Mouse (Mus musculus) adrenal gland, postnatal 4 days (tissue): ENCODE results near the gene Pif1. TPM values are rescaled to one million over a fixed set of nuclear protein-coding genes. Genes with fewer than 3 reads are reported as not detected.

Source experiments
- DNase-seq, 2 experiments: peaks; one replicate each; pipeline ENCODE4 v3.0.0; 2021 to 2022; ENCODE audit warnings: low spot score in 2 of 2, mixed read lengths in 2 of 2
- total RNA-seq, 2 experiments: library from RNA; stranded (reverse); gene quantifications; 2 replicates each; pipeline ENCODE4 v1.2.3; 2021

The Pif1 gene
- total RNA-seq, 2 experiments from 2014 or later: 4.8 to 4.9 TPM

- DNase-seq: no peak
Measured at GRCm38 (mm10) chr9:65635766-65636165, 48.8 kb downstream of the Pif1 start.

GRCm38 (mm10) chr9:65636926-65637325, 50.0 kb downstream of the Pif1 start:
- no peak for DNase-seq

- DNase-seq: no peak
Measured at GRCm38 (mm10) chr9:65639065-65639464, 52.1 kb downstream of the Pif1 start.

DNA sequence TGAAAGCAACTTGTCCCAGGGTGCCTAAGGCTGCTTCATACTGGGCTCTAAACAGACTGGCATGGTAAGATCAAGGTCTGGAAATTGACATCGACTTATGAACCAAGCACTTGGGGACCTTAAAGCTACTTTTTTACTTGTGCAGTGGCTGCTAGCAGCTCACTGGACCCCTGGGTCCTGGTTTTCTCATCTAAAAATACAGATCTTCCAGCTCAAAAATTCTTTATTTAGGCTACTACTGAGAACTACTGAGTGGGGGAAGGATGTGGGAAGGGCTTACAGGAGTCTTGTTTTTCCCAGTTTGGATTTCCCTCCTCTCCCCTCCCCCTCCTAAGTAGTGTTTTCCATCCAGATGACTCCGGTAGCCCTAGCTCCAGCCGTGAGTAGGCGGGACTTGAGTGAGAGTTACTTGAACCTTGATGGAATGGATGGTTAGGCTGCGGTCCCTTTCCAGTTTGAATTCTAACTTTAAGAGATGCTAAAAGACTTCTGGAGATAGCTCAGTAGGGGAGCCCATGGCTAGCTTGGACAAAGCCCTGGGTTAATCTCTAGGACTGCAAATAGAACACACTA, 54.0 kb downstream of the Pif1 start:
- no peak for DNase-seq

DNA sequence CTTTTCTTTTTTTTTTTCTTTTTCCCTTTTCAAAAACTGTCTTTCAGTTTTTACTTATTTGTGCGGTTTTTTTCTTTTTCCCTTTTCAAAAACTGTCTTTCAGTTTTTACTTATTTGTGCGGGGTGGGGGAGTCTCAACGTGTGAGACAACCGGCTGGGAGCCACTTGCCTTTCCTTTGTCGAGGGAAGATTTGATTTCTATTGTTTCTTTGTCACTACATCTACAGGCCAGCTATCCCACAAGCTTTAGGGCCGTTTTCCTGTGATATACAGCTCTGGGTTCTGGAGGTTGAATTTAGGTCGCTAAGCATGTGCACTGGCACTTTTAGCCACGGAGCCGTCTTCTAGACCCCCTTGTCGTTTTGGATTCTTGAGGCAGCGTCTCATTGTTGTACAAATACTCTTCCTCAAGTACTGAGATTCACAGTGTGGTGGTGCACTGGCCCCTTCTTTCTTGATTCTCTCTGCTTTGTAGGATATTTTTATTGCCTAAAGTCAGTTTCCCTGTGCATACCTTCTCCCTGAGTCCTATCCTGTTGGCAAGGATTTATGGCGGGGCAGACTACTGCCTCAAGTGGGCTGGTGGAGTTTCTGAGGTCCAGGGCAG, 54.6 kb downstream of the Pif1 start:
- no peak for DNase-seq

DNA sequence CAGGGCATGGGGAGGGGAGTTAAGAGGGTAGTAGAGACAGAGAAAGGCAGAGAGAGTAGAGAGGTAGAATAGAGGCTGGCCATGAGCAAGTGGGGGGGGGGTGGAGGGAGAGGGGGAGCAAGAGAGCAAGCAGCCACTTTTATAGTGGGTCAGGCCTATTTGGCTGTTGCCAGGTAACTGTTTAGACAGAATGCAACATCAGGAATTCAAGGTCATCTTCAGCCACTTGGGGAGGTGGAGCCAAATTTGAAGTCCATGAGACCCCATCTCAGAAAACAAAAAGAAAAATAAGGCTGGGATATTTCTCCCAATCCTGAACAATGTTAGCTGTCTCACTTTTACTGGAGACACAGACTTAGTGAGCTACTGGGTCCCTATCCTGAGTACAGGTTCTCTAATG, 55.6 kb downstream of the Pif1 start:
- DNase-seq: no peak

- no peak for DNase-seq
Measured at GRCm38 (mm10) chr9:65644960-65645359, 58.0 kb downstream of the Pif1 start.

Other genes with a start within 250 kb of the Pif1 start
- gene Pdcd7, start 241.1 kb upstream of the Pif1 start, total RNA-seq: 10 to 100 TPM; 22.2 to 23.8 TPM
- under 1 TPM; 0.67 to 0.68 TPM for gene Ubap1l, start 226.1 kb upstream of the Pif1 start, total RNA-seq
- gene Kbtbd13, start 195.5 kb upstream of the Pif1 start, total RNA-seq: 1 to 10 TPM in 1 of 2 experiments, under 1 TPM in 1; 0.99 to 1.0 TPM
- gene Rasl12, start 188.7 kb upstream of the Pif1 start, total RNA-seq: 10 to 100 TPM; 12.3 to 13.7 TPM
- gene Slc51b, start 164.2 kb upstream of the Pif1 start, total RNA-seq: 1 to 10 TPM; 1.4 to 2.4 TPM
- gene Mtfmt, start 151.4 kb upstream of the Pif1 start, total RNA-seq: 10 to 100 TPM; 18.1 to 20.4 TPM
- 10 to 100 TPM; 53.9 to 67.0 TPM for gene Spg21, start 126.2 kb upstream of the Pif1 start, total RNA-seq
- 1 to 10 TPM; 1.1 to 1.3 TPM for gene Ankdd1a, start 67.0 kb upstream of the Pif1 start, total RNA-seq
- gene Plekho2, start 7.1 kb upstream of the Pif1 start, total RNA-seq: 10 to 100 TPM; 44.7 to 45.4 TPM
- gene Rbpms2, start 42.5 kb downstream of the Pif1 start, total RNA-seq: 10 to 100 TPM; 45.2 to 45.6 TPM
- gene Oaz2, start 80.8 kb downstream of the Pif1 start, total RNA-seq: 100 to 1,000 TPM; 173 to 180 TPM
- 10 to 100 TPM; 46.5 to 52.7 TPM for gene Zfp609, start 240.4 kb downstream of the Pif1 start, total RNA-seq